Mouse (Mus musculus): ENCODE measurements at regions not wholly inside any gene's neighbourhood (a gene's known extent, or its start where the extent isn't known, plus 50 kb on each side); places are given as distances from the start of the nearest gene placed in this dataset.

GRCm38 (mm10) chr4:33594997-33595657 is 285.0 kb downstream of the Rngtt start:
- DNase-seq (ENCODE audit: low spot score in 2 of 2): no peak

- no peak for DNase-seq (ENCODE audit: low spot score in 2 of 2)
Observed at GRCm38 (mm10) chr4:33595763-33596162, 285.7 kb downstream of the Rngtt start.

GRCm38 (mm10) chr4:33599966-33600365 is 289.9 kb downstream of the Rngtt start:
- no peak for DNase-seq (ENCODE audit: low spot score in 2 of 2)

GRCm38 (mm10) chr4:33600805-33601204 is 290.7 kb downstream of the Rngtt start:
- DNase-seq (ENCODE audit: low spot score in 2 of 2): no peak

GRCm38 (mm10) chr4:33604636-33605035 is 294.5 kb downstream of the Rngtt start:
- no peak for DNase-seq (ENCODE audit: low spot score in 2 of 2)

GRCm38 (mm10) chr4:33639821-33640575 is 284.4 kb upstream of the Cnr1 start:
- DNase-seq (ENCODE audit: low spot score in 2 of 2): peak in 1 of 2 experiments; percentile 8

- DNase-seq (ENCODE audit: low spot score in 2 of 2): no peak
Observed at GRCm38 (mm10) chr4:33640576-33641255, 283.7 kb upstream of the Cnr1 start.

- no peak for DNase-seq (ENCODE audit: low spot score in 2 of 2)
Observed at GRCm38 (mm10) chr4:33641883-33642282, 282.5 kb upstream of the Cnr1 start.

- DNase-seq (ENCODE audit: low spot score in 2 of 2): no peak
Observed at GRCm38 (mm10) chr4:33642526-33642925, 281.9 kb upstream of the Cnr1 start.

GRCm38 (mm10) chr4:33645217-33645616 is 279.2 kb upstream of the Cnr1 start:
- DNase-seq (ENCODE audit: low spot score in 2 of 2): no peak

- DNase-seq (ENCODE audit: low spot score in 2 of 2): no peak
Observed at GRCm38 (mm10) chr4:33651292-33651691, 273.1 kb upstream of the Cnr1 start.

GRCm38 (mm10) chr4:33659766-33660165 is 264.6 kb upstream of the Cnr1 start:
- DNase-seq (ENCODE audit: low spot score in 2 of 2): no peak

- no peak for DNase-seq (ENCODE audit: low spot score in 2 of 2)
Observed at GRCm38 (mm10) chr4:33660553-33660952, 263.8 kb upstream of the Cnr1 start.

GRCm38 (mm10) chr4:33661862-33662261 is 262.5 kb upstream of the Cnr1 start:
- no peak for DNase-seq (ENCODE audit: low spot score in 2 of 2)

- DNase-seq (ENCODE audit: low spot score in 2 of 2): peak in 1 of 2 experiments; percentile 43
Observed at GRCm38 (mm10) chr4:33662965-33663364, 261.4 kb upstream of the Cnr1 start.

- no peak for DNase-seq (ENCODE audit: low spot score in 2 of 2)
Observed at GRCm38 (mm10) chr4:33663616-33664473, 260.5 kb upstream of the Cnr1 start.

- DNase-seq (ENCODE audit: low spot score in 2 of 2): no peak
Observed at GRCm38 (mm10) chr4:33664474-33664822, 259.9 kb upstream of the Cnr1 start.

GRCm38 (mm10) chr4:33665250-33665873 is 259.0 kb upstream of the Cnr1 start:
- no peak for DNase-seq (ENCODE audit: low spot score in 2 of 2)

- DNase-seq (ENCODE audit: low spot score in 2 of 2): no peak
Observed at GRCm38 (mm10) chr4:33668431-33668830, 256.0 kb upstream of the Cnr1 start.

- no peak for DNase-seq (ENCODE audit: low spot score in 2 of 2)
Observed at GRCm38 (mm10) chr4:33675044-33675443, 249.3 kb upstream of the Cnr1 start.

- no peak for DNase-seq (ENCODE audit: low spot score in 2 of 2)
Observed at GRCm38 (mm10) chr4:33679351-33679750, 245.0 kb upstream of the Cnr1 start.

All from right cerebral cortex, adult 2 months (tissue).